Mouse (Mus musculus): ENCODE results near the gene Cyp17a1. TPM values are rescaled to one million over a fixed set of nuclear protein-coding genes. Genes with fewer than 3 reads are reported as not detected.

Cyp17a1 gene
- total RNA-seq, 1 experiment from 2014 or later, result 0.23 TPM

DNA sequence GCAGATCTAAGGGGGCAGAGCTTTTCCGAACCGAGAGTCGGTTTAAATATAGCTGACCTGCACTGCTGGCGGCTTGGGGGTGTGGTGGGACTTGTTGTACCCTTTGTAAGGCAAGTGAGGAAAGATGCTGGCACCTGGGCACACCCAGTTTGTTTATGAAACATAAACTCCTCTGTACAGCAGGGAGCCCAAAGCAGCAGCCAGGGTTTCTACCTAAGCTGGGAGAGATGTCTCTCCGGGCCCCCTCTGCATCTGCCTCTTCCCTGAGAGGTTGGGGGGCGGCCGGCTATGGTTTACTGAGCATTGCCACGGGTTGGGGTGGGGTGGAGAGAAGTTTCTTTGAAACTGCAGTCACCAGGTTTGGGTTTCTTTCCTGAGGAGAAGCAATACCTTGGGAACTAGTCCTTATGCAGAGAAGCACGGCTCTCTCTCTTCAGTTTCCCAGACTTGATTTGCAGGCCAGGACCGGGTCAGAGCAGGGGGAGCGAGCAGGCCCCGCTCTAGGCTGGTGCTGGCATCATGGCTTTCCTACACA, 50.2 kb downstream of the Cyp17a1 start:
- ATAC-seq (ENCODE audit: extremely low read depth, insufficient number of reproducible peaks, low FRiP score, poor library complexity, severe bottlenecking), result no peak

DNA sequence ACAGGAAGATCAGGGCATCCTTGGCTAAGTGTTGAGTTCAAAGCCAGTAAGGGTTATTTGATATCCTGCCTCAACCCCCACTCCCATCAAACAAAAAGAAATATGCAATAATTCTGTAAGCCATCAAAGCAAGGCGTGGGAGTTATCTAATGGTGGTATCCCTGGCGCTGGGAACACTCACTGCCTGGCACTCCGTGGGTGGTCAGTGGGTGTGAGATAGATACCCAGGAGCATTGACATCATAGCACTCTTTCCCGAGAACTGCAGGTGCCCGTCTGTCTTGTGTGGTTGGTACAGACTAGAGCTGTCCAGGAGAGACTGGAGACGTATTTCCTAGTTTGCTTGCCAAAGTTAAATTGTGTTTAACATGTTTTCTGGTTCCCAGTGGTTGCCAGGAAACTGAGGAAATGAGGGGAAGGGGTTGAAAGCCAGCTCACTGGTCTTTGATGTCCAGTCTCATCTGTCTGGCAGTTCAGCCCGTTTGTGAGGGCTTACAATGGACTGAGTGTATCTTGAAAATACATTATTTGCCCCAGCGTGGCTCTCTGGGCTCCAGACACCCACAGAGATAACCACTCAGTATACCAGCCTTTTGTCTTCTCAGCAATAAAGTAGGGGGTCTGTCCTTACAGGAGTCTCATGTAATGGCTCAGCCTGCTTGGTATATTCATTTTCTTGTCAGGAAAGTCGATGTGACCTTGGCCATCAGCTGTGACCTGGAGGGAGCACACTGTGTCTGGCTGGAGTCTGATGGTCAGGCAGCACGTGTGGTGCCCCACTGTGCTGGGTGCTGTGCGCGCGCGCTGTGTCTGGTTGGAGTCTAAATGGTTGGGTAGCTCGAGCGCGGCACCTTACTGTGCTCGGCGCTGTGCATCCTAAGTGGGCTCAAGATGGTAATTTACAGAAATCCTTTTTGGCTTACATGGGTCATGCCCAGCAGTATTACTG, 51.5 kb downstream of the Cyp17a1 start:
- ATAC-seq (ENCODE audit: extremely low read depth, insufficient number of reproducible peaks, low FRiP score, poor library complexity, severe bottlenecking), result no peak

DNA sequence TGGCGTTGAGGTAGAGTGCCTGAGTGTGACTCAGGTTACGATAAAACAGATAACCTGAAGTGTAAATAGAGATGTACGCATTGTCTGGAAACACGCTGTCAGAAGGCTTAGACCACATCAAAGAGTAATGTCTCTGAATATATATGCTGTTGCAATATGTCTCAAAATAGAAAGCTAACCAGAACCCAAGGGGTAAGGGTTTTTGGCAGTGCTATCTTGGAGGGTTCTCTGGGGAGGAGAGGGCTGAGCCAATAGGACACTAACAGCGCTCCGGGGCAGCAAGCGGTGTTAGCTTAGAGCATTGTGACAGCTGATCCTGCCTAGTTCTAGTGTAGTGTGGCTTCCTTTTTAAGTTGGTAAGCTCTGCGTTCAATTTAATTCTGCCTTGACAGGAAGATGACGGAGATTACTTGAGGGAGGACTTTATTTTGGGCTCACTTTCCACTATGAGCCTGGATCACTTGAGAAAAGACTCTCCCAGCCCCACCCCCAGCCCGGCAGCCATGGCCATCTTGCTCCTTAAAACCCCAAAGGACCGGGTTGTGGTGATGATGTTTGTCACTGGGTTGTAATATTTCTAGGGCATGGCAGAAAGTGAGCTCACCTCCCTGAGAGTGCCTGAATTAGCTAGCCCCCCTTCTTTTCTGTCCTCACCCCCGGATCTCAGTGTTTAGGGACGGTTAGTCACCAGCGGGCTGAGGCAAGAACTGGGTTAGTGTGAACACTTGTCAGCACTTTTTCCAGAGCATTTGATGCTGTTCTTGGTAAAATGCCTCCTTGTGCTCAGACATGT, 52.8 kb downstream of the Cyp17a1 start:
- no peak for ATAC-seq (ENCODE audit: extremely low read depth, insufficient number of reproducible peaks, low FRiP score, poor library complexity, severe bottlenecking)

DNA sequence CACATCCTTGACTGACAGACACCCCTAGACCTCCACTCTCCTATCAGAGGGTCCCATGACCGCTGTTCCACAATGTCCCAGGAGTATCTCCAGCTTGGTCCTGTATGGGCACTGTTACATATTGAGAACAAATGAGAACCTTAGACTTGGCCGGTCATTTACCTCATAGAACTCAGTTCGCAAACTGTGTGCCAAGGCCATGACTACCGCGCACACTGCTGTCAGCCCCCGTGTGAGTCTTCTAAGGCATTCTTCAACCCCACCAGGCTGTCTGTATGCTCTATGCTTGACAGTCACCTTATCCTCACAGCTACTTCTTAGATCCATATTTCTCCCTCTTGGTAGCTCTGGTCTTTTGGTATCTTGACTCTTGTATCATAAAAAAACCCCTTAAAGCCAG, 53.5 kb downstream of the Cyp17a1 start:
- ATAC-seq (ENCODE audit: extremely low read depth, insufficient number of reproducible peaks, low FRiP score, poor library complexity, severe bottlenecking), result no peak

DNA sequence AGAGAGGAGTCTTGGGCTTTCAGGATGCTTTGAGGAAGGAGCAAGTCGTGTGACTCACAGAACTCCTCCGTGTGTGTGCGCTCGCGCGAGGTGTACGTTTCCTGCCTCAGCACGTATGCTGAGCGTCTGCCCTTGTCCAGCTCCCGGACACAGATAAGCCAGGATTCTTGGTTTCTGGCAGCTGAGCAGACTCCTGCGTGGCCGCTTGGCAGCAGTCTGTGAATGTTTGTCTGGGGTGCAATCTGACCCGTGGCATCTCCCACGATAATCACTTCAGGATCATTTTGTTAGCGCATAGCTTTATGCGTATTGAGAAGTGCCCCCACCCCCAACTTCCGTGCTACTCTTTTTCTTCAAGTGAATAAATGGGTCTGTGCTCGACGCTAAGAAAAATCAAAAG, 54.0 kb downstream of the Cyp17a1 start:
- ATAC-seq (ENCODE audit: extremely low read depth, insufficient number of reproducible peaks, low FRiP score, poor library complexity, severe bottlenecking), result no peak

DNA sequence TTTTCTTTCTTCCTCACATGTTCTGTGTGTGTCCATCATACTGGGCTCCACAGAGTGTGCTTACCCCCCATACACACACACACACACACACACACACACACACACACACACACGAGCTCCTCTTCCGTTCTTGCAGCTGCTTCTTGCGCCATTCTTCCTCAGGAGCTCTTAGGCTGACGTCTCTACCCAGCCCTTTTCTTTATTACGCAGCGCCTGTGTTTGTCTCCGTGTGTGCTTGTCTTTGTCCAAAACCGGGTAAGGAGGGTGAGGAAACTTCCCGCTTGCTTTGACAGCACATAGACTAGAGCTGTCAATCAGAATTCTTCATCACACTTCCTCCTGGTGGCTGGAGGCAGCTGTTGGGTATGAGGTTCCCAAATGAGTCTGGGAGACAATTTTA, 54.6 kb downstream of the Cyp17a1 start:
- ATAC-seq (ENCODE audit: extremely low read depth, insufficient number of reproducible peaks, low FRiP score, poor library complexity, severe bottlenecking), result peak; percentile 86

DNA sequence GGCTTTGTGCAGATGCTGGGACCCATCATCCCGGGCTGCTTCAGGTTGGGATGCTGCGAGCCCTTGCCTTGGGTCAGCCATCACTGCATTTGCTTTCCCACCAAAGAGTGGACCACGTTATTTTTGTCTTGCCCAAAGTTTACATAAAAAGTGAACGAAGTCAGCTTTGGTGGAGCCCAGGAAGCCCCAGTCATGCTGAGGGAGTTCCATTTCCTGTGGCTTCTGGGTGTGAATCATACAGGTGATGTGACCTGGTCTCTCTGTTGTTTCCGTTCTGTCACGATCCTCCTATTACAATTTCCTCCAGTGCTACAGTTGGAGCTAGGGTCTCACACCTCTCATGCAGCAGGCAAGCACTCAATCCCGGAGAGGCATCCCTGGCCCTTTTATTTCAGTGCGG, 55.6 kb downstream of the Cyp17a1 start:
- no peak for ATAC-seq (ENCODE audit: extremely low read depth, insufficient number of reproducible peaks, low FRiP score, poor library complexity, severe bottlenecking)

Other genes starting within 250 kb of the Cyp17a1 start
- gene Trim8, start 171.5 kb downstream of the Cyp17a1 start, total RNA-seq (2017), result 36.7 and 47.5 TPM in 2 replicates
- 26.3 and 31.1 TPM in 2 replicates for gene Arl3, start 100.0 kb downstream of the Cyp17a1 start, total RNA-seq (2017)
- 20.3 and 21.1 TPM in 2 replicates for gene Sfxn2, start 99.8 kb downstream of the Cyp17a1 start, total RNA-seq (2017)
- 77.1 and 79.3 TPM in 2 replicates for gene Wbp1l, start 74.1 kb downstream of the Cyp17a1 start, total RNA-seq (2017)
- 3.8 and 4.3 TPM in 2 replicates for gene Borcs7, start 16.7 kb upstream of the Cyp17a1 start, total RNA-seq (2017)
- gene As3mt, start 34.3 kb upstream of the Cyp17a1 start, total RNA-seq (2017), result 13.4 and 18.4 TPM in 2 replicates
- gene Cnnm2, start 88.4 kb upstream of the Cyp17a1 start, total RNA-seq (2017), result 2.7 and 3.5 TPM in 2 replicates

Data from neutrophil, adult 5-6 weeks (primary cell).